Mouse (Mus musculus): ENCODE measurements at regions not wholly inside any gene's neighbourhood (a gene's known extent, or its start where the extent isn't known, plus 50 kb on each side); places are given as distances from the start of the nearest gene placed in this dataset.

- ChIA-PET CTCF (no interaction called here), POLR2A (no interaction called here)
- in situ Hi-C loops (cut with MboI; ENCODE audit: low pct_unique_long_range_greater_than_20kb): no loop called here
- ATAC-seq: no peak
- H3K27me3 ChIP-seq: no peaks in the 10 kb centered on the region
- no peak for TF ChIP-seq CTCF (IDR thresholded peaks at IDR 0.05)
- no peak for DNase-seq (ENCODE audit: low read depth, low spot score)
Measured at GRCm38 (mm10) chr1:119364901-119365300, 57.1 kb downstream of the Inhbb start.

DNA sequence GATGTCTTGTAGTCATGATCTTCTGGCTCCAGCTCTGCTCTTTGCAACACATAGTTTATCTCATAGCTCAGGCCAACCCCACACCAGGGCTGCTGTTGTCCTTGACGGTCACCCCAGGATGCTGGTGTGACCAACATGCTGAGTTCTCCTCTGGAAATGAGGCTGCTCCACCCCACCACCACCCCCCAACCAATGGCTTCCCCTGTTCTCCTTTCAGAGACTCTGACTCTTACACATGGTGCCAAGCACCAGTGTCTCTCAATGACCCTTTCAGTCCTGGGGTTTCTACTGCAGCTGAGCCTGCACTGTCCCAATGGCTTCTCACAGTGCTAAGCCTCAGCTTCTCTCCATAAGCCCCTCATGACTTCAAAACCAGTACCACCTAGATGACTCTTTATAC is 64.0 kb downstream of the Inhbb start:
- POLR2A ChIA-PET: no interaction called here
- in situ Hi-C loops (cut with MboI; ENCODE audit: low pct_unique_long_range_greater_than_20kb): no loop called here
- no peaks in the 10 kb centered on the region for H3K27me3 ChIP-seq
- DNase-seq (ENCODE audit: low read depth, low spot score): no peak
- no peak for TF ChIP-seq CTCF (IDR thresholded peaks at IDR 0.05)
- no peak for ATAC-seq
- CTCF ChIA-PET: no interaction called here

DNA sequence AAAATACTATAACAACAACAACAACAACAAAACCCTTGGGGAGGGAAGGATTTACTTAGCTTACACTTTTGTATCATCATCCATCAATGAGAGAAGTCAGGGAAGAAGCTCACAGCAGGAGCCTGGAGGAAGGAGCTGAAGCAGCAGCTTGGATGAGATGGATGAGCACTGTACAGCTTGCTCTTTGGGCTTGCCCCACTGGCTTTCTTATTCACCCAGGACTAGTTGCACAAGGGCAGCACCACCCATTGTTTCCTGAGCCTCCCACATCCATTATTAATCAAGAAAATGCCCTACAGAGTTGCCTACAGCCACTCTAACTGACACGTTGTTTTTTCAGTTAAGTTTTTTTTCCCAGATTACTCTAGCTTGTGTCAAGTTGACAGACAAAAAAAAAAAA is 65.1 kb downstream of the Inhbb start:
- no peak for TF ChIP-seq CTCF (IDR thresholded peaks at IDR 0.05)
- no peaks in the 10 kb centered on the region for H3K27me3 ChIP-seq
- DNase-seq (ENCODE audit: low read depth, low spot score) (no peak), ATAC-seq (no peak)
- POLR2A ChIA-PET: no interaction called here
- in situ Hi-C loops (cut with MboI; ENCODE audit: low pct_unique_long_range_greater_than_20kb): no loop called here
- CTCF ChIA-PET: interaction anchor here (1.6 kb wide), 1 partner anchor 12 kb away, joined by 3 read pairs; no protein-coding TSS in a partner anchor

DNA sequence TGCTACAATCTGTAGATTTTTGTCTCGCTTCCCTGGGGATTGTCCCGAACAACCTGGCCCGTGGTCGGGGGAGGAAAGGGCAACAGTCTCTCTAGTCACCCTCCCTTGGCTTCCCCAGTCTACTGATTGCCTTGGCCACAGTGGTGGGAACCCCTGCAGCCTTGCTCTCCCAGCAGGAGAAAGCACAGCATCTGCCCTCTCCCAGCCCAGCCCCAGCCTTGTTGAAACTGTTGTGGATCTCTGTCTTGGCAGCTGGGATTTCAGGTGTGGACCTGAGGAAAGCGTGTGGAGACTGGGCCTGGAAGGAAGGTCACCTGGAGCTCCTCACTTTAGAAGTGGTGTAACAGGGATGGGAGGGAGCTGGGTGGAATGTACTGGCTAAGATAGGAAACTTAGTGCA is 66.6 kb downstream of the Inhbb start:
- TF ChIP-seq CTCF (IDR thresholded peaks at IDR 0.05): no peak
- in situ Hi-C loops (cut with MboI; ENCODE audit: low pct_unique_long_range_greater_than_20kb): no loop called here
- H3K27me3 ChIP-seq: no peaks in the 10 kb centered on the region
- no peak for DNase-seq (ENCODE audit: low read depth, low spot score)
- POLR2A ChIA-PET: no interaction called here
- CTCF ChIA-PET: interaction anchor here (1.6 kb wide), 1 partner anchor 10 kb away, joined by 3 read pairs; no protein-coding TSS in a partner anchor
- no peak for ATAC-seq

DNA sequence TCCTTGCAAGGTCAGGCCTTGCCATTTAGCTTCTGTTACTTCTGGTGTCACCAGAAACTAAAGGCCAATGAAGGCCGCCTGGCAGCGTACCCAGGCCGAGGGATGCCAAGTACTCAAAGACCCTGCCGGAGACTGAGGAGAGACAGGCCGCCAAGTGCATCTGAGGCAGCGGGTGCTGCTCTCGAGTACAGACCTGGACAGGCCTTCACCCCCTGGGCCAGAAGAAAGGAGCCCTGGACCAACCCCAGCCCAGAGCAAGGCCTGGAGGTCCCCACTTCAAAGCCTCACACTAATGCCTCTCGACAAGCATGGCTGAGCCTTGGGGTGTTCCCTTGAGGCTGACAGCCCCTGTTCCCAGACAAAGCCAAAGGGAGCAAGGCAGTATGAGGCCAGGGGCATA is 70.5 kb downstream of the Inhbb start:
- no peak for ATAC-seq
- TF ChIP-seq CTCF (IDR thresholded peaks at IDR 0.05): no peak
- in situ Hi-C loops (cut with MboI; ENCODE audit: low pct_unique_long_range_greater_than_20kb): no loop called here
- CTCF ChIA-PET: no interaction called here
- POLR2A ChIA-PET: interaction anchor here (0.6 kb wide), 1 partner anchor 73 kb away, joined by 3 read pairs; no protein-coding TSS in a partner anchor
- DNase-seq (ENCODE audit: low read depth, low spot score): no peak
- H3K27me3 ChIP-seq: no peaks in the 10 kb centered on the region

DNA sequence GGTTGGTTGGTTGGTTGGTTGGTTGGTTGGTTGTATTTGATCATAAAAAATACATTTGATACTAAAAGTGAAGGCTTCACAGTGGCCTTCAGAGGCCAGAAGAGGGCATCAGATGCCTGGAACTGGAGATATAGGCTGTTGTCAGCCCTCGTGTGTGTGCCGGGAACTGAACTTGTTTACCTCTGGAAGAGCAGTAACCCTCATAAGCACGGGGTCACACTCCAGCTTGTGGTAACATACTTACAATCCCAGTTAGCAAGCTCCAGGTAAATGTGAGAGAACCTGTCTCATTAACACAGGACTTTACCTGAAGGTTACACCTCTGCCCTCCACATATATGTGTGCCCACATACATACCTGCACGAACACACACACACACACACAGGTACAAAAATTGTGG is 71.2 kb downstream of the Inhbb start:
- DNase-seq (ENCODE audit: low read depth, low spot score): no peak
- in situ Hi-C loops (cut with MboI; ENCODE audit: low pct_unique_long_range_greater_than_20kb): no loop called here
- no peak for TF ChIP-seq CTCF (IDR thresholded peaks at IDR 0.05)
- CTCF ChIA-PET: no interaction called here
- POLR2A ChIA-PET: no interaction called here
- no peaks in the 10 kb centered on the region for H3K27me3 ChIP-seq
- no peak for ATAC-seq

DNA sequence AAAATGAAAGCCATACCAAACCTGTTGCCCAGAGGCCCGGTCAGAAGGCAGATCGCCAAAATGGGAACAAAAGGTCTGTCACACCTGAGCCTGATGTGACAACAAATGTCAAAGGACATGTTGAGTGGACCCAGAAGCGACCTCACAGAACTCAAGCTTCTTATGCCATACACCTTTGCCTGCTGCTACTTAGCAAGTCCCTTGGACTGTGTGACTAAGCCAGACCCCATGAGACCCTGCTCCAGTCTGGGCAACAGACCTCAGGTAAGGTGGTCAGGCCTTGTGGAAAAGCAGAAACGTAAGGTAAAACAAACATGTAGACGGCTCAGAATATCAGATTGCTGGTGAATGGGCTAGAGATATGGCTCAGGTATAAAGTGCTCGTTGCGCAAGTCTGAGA is 71.8 kb downstream of the Inhbb start:
- no peak for DNase-seq (ENCODE audit: low read depth, low spot score)
- in situ Hi-C loops (cut with MboI; ENCODE audit: low pct_unique_long_range_greater_than_20kb): no loop called here
- CTCF ChIA-PET: interaction anchor here (1.0 to 1.5 kb wide), 2 partner anchors 12 to 29 kb away, joined by 3 read pairs; no protein-coding TSS in a partner anchor
- no peaks in the 10 kb centered on the region for H3K27me3 ChIP-seq
- TF ChIP-seq CTCF (IDR thresholded peaks at IDR 0.05): no peak
- POLR2A ChIA-PET: no interaction called here
- ATAC-seq: no peak

DNA sequence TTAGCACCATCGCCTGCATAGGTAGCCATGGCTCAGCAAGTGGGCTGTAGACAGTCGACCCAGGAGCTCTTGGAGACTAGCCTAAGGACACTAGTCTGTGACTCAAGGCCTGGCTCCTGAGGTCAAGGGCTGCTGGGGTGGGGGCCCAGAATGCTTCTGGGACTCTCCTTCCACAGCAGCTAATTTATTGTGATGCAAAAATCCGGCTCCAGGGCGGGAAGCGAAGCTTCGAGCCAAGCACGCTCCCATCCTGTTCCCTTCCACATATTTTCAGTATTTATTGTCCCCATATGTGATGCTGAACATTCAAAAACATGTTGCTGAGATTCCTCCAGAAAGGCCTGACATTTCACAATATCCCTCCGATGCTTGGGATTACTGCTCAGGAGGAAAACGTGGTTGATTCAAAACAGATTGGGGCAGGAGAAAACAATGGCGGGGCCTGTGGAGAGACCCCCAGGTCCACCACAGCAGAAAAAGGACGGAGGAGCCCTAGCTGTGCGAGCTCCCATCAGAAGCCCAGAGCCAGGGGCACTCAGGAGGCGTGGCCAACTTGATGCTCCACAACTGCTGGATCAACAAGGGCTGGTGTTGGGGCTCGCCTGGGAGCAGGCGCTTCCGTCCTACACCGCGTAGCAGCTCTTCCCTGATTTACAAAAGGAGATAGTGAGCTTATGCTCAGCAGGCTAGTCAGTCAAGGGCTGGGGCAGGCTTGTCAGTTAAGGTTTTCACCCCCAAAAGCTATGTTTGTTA is 73.4 kb downstream of the Inhbb start:
- TF ChIP-seq CTCF (IDR thresholded peaks at IDR 0.05): no peak
- ChIA-PET POLR2A (interaction anchor here (0.5 kb wide), 1 partner anchor 13 kb away, joined by 3 read pairs; no protein-coding TSS in a partner anchor), CTCF (interaction anchor here (1.5 kb wide), 1 partner anchor 31 kb away, joined by 3 read pairs; no protein-coding TSS in a partner anchor)
- ATAC-seq (no peak), DNase-seq (ENCODE audit: low read depth, low spot score) (no peak)
- in situ Hi-C loops (cut with MboI; ENCODE audit: low pct_unique_long_range_greater_than_20kb): no loop called here
- H3K27me3 ChIP-seq: no peaks in the 10 kb centered on the region

- ChIA-PET CTCF (no interaction called here), POLR2A (no interaction called here)
- no peaks in the 10 kb centered on the region for H3K27me3 ChIP-seq
- no peak for DNase-seq (ENCODE audit: low read depth, low spot score)
- in situ Hi-C loops (cut with MboI; ENCODE audit: low pct_unique_long_range_greater_than_20kb): no loop called here
- no peak for ATAC-seq
- no peak for TF ChIP-seq CTCF (IDR thresholded peaks at IDR 0.05)
Measured at GRCm38 (mm10) chr1:119347749-119348148, 74.3 kb downstream of the Inhbb start.

- no peak for DNase-seq (ENCODE audit: low read depth, low spot score)
- ChIA-PET CTCF (no interaction called here), POLR2A (no interaction called here)
- no peak for ATAC-seq
- TF ChIP-seq CTCF (IDR thresholded peaks at IDR 0.05): no peak
- H3K27me3 ChIP-seq: no peaks in the 10 kb centered on the region
- in situ Hi-C loops (cut with MboI; ENCODE audit: low pct_unique_long_range_greater_than_20kb): no loop called here
Measured at GRCm38 (mm10) chr1:119346634-119347155, 75.4 kb downstream of the Inhbb start.

DNA sequence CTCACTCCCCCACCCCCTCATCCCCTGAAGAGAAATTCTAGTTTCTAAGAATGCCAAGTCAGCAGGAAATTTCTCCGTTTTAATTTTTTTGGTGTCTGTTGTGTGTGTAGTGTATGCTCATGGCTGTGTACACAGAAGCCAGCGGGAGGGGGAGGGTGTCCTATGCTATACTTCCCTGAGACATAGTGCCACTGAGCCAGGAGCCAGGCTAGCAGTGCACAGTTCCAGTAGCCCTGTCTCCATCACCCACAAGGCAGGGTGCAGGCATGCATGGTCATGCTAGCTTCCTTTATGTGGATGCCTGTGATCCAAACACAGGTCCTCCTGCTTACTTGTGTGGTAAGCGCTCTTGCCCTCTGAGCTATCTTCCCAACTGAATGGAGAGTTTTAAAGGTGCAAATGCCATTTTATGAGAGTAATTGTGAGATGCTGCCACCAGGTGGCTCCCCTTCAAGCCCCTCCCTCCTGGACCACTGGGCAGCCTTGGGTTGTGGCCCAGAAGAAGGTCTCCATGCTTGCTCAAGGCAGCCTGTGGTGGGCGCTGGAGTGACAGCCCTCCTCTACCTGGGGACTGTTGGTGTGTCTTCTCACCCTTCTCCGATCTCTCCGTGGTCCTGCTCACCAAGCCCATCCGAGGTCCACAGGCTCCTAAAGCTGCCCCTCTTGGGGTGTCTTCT is 76.8 kb downstream of the Inhbb start:
- in situ Hi-C loops (cut with MboI; ENCODE audit: low pct_unique_long_range_greater_than_20kb): no loop called here
- DNase-seq (ENCODE audit: low read depth, low spot score) (no peak), ATAC-seq (peak; percentile 17)
- ChIA-PET POLR2A (interaction anchor here (0.7 kb wide), 1 partner anchor 74 kb away, joined by 5 read pairs; no protein-coding TSS in a partner anchor), CTCF (interaction anchor here (1.0 to 1.4 kb wide), 4 partner anchors 9 to 65 kb away, joined by 3 to 4 read pairs (median 3); no protein-coding TSS in a partner anchor)
- H3K27me3 ChIP-seq: no peaks in the 10 kb centered on the region
- peak; percentile 57 for TF ChIP-seq CTCF (IDR thresholded peaks at IDR 0.05)
